Mouse (Mus musculus): Measurements from ENCODE around the gene Serhl.

- TF ChIP-seq CTCF (conservative IDR thresholded peaks at IDR 0.05; ENCODE audit: low read length) (no peak), POU5F1 (IDR thresholded peaks at IDR 0.05; ENCODE audit: borderline replicate concordance, low read length) (no peak)
Observed at GRCm38 (mm10) chr15:83148801-83149195, 59.5 kb downstream of the Serhl start.

Data from E14TG2a.4 (cell line).